Mouse (Mus musculus): ENCODE data around the gene Ankfn1. TPM values are rescaled to one million over a fixed set of nuclear protein-coding genes. Genes with fewer than 3 reads are reported as not detected.
A peak's percentile ranks its signal among the peaks of the same experiment; 100 is the strongest.

Gene Ankfn1
- polyA plus RNA-seq, 1 experiment from 2014 or later: 4.2 TPM

GRCm38 (mm10) chr11:89448986-89449385 lies 328.5 kb downstream of the Ankfn1 start:
- H3K4me1 ChIP-seq: peaks cover 22% of the 10 kb centered on the region
- no peaks in the 10 kb centered on the region for H3K27me3 ChIP-seq
- no peak for ATAC-seq (replicated peaks)
- 80% methylated on average over 6 of the region's 6 CpGs for WGBS
- H3K9ac ChIP-seq (replicated peaks): no peak overlapping the region
- H3K4me2 ChIP-seq (replicated peaks): no peak overlapping the region
- H3K27ac ChIP-seq (replicated peaks): no peak overlapping the region
- H3K9me3 ChIP-seq: no peaks in the 10 kb centered on the region
- H3K4me3 ChIP-seq: no peak overlapping the region
- no peaks in the 10 kb centered on the region for H3K36me3 ChIP-seq

GRCm38 (mm10) chr11:89447477-89447876 lies 330.0 kb downstream of the Ankfn1 start:
- Histone ChIP-seq H3K27ac (replicated peaks) (no peak overlapping the region), H3K4me1 (peaks cover 17% of the 10 kb centered on the region; the same call in 1 of the 2 replicates), H3K9me3 (no peaks in the 10 kb centered on the region), H3K36me3 (no peaks in the 10 kb centered on the region), H3K4me3 (no peak overlapping the region), H3K4me2 (replicated peaks) (no peak overlapping the region), H3K9ac (replicated peaks) (no peak overlapping the region), H3K27me3 (no peaks in the 10 kb centered on the region)
- WGBS: 47% methylated on average over 12 of the region's 12 CpGs
- ATAC-seq (replicated peaks): 0 out of 2 replicates have a peak, but pooled peaks have one; percentile 43

- H3K27me3 ChIP-seq: no peaks in the 10 kb centered on the region
- no peak overlapping the region for H3K27ac ChIP-seq (replicated peaks)
- no peaks in the 10 kb centered on the region for H3K4me1 ChIP-seq
- no peak overlapping the region for H3K9ac ChIP-seq (replicated peaks)
- no peaks in the 10 kb centered on the region for H3K9me3 ChIP-seq
- H3K4me3 ChIP-seq: no peak overlapping the region
- 90% methylated on average over 6 of the region's 6 CpGs for WGBS
- H3K4me2 ChIP-seq (replicated peaks): no peak overlapping the region
- ATAC-seq (replicated peaks): no peak
- H3K36me3 ChIP-seq: no peaks in the 10 kb centered on the region
Observed at GRCm38 (mm10) chr11:89440566-89440965, 336.9 kb downstream of the Ankfn1 start.

GRCm38 (mm10) chr11:89424358-89424757 lies 353.1 kb downstream of the Ankfn1 start:
- Histone ChIP-seq H3K4me1 (no peaks in the 10 kb centered on the region), H3K4me3 (no peak overlapping the region)
- 52% methylated on average over 3 of the region's 3 CpGs for WGBS

GRCm38 (mm10) chr11:89422637-89423036 lies 354.8 kb downstream of the Ankfn1 start:
- no peaks in the 10 kb centered on the region for H3K36me3 ChIP-seq
- no peak overlapping the region for H3K4me2 ChIP-seq (replicated peaks)
- H3K27me3 ChIP-seq: no peaks in the 10 kb centered on the region
- H3K9ac ChIP-seq (replicated peaks): no peak overlapping the region
- WGBS: 93% methylated on average over 5 of the region's 5 CpGs
- no peak overlapping the region for H3K27ac ChIP-seq (replicated peaks)
- H3K4me1 ChIP-seq: no peaks in the 10 kb centered on the region
- H3K9me3 ChIP-seq: no peaks in the 10 kb centered on the region
- no peak overlapping the region for H3K4me3 ChIP-seq
- no peak for ATAC-seq (replicated peaks)

More at GRCm38 (mm10) chr11:89424358-89424757, 353.1 kb downstream of the Ankfn1 start:
- Histone ChIP-seq H3K27ac (replicated peaks) (no peak overlapping the region), H3K27me3 (no peaks in the 10 kb centered on the region), H3K36me3 (no peaks in the 10 kb centered on the region), H3K4me2 (replicated peaks) (no peak overlapping the region), H3K9me3 (no peaks in the 10 kb centered on the region), H3K9ac (replicated peaks) (no peak overlapping the region)
- no peak for ATAC-seq (replicated peaks)

- no peak for ATAC-seq (replicated peaks)
- no peak overlapping the region for H3K27ac ChIP-seq (replicated peaks)
- H3K4me3 ChIP-seq: no peak overlapping the region
- H3K36me3 ChIP-seq: no peaks in the 10 kb centered on the region
- no peak overlapping the region for H3K4me2 ChIP-seq (replicated peaks)
- no peaks in the 10 kb centered on the region for H3K4me1 ChIP-seq
- 74% methylated on average over 11 of the region's 11 CpGs for WGBS
- H3K9ac ChIP-seq (replicated peaks): no peak overlapping the region
- H3K9me3 ChIP-seq: no peaks in the 10 kb centered on the region
- no peaks in the 10 kb centered on the region for H3K27me3 ChIP-seq
Observed at GRCm38 (mm10) chr11:89420767-89421438, 356.6 kb downstream of the Ankfn1 start.

- no peak for ATAC-seq (replicated peaks)
- Histone ChIP-seq H3K9ac (replicated peaks) (no peak overlapping the region), H3K36me3 (no peaks in the 10 kb centered on the region), H3K4me3 (no peak overlapping the region), H3K27ac (replicated peaks) (no peak overlapping the region), H3K4me2 (replicated peaks) (no peak overlapping the region), H3K4me1 (no peaks in the 10 kb centered on the region), H3K27me3 (no peaks in the 10 kb centered on the region), H3K9me3 (no peaks in the 10 kb centered on the region)
- 80% methylated on average over 2 of the region's 2 CpGs for WGBS
Observed at GRCm38 (mm10) chr11:89419863-89420262, 357.6 kb downstream of the Ankfn1 start.

- H3K4me1 ChIP-seq: no peaks in the 10 kb centered on the region
- no peak overlapping the region for H3K4me2 ChIP-seq (replicated peaks)
- WGBS: 85% methylated on average over 12 of the region's 12 CpGs
- no peak overlapping the region for H3K27ac ChIP-seq (replicated peaks)
- no peak for ATAC-seq (replicated peaks)
- no peaks in the 10 kb centered on the region for H3K9me3 ChIP-seq
- no peak overlapping the region for H3K4me3 ChIP-seq
- H3K27me3 ChIP-seq: no peaks in the 10 kb centered on the region
- H3K9ac ChIP-seq (replicated peaks): no peak overlapping the region
- no peaks in the 10 kb centered on the region for H3K36me3 ChIP-seq
Observed at GRCm38 (mm10) chr11:89418644-89419043, 358.8 kb downstream of the Ankfn1 start.

GRCm38 (mm10) chr11:89416769-89417168 lies 360.7 kb downstream of the Ankfn1 start:
- Histone ChIP-seq H3K4me2 (replicated peaks) (no peak overlapping the region), H3K36me3 (no peaks in the 10 kb centered on the region), H3K4me1 (no peaks in the 10 kb centered on the region), H3K27ac (replicated peaks) (no peak overlapping the region), H3K9ac (replicated peaks) (no peak overlapping the region), H3K4me3 (no peak overlapping the region), H3K27me3 (no peaks in the 10 kb centered on the region), H3K9me3 (no peaks in the 10 kb centered on the region)
- WGBS: 71% methylated on average over 6 of the region's 6 CpGs
- no peak for ATAC-seq (replicated peaks)

GRCm38 (mm10) chr11:89408774-89409173 lies 368.7 kb downstream of the Ankfn1 start:
- Histone ChIP-seq H3K27ac (replicated peaks) (no peak overlapping the region), H3K4me3 (no peak overlapping the region), H3K4me1 (no peaks in the 10 kb centered on the region), H3K4me2 (replicated peaks) (no peak overlapping the region), H3K9me3 (no peaks in the 10 kb centered on the region), H3K27me3 (no peaks in the 10 kb centered on the region), H3K36me3 (no peaks in the 10 kb centered on the region), H3K9ac (replicated peaks) (no peak overlapping the region)
- 92% methylated on average over 6 of the region's 6 CpGs for WGBS
- no peak for ATAC-seq (replicated peaks)

- H3K9me3 ChIP-seq: no peaks in the 10 kb centered on the region
- H3K36me3 ChIP-seq: no peaks in the 10 kb centered on the region
- H3K4me3 ChIP-seq: no peak overlapping the region
- H3K27ac ChIP-seq (replicated peaks): no peak overlapping the region
- no peak for ATAC-seq (replicated peaks)
- no peaks in the 10 kb centered on the region for H3K27me3 ChIP-seq
- WGBS: 87% methylated on average over 1 of the region's 1 CpGs
- no peak overlapping the region for H3K4me2 ChIP-seq (replicated peaks)
- H3K9ac ChIP-seq (replicated peaks): no peak overlapping the region
- H3K4me1 ChIP-seq: no peaks in the 10 kb centered on the region
Observed at GRCm38 (mm10) chr11:89404489-89404888, 373.0 kb downstream of the Ankfn1 start.

GRCm38 (mm10) chr11:89403436-89403835 lies 374.0 kb downstream of the Ankfn1 start:
- WGBS: 94% methylated on average over 14 of the region's 14 CpGs
- no peak overlapping the region for H3K4me3 ChIP-seq
- ATAC-seq (replicated peaks): no peak
- H3K4me1 ChIP-seq: no peaks in the 10 kb centered on the region
- no peaks in the 10 kb centered on the region for H3K9me3 ChIP-seq
- no peak overlapping the region for H3K27ac ChIP-seq (replicated peaks)
- no peak overlapping the region for H3K9ac ChIP-seq (replicated peaks)
- no peak overlapping the region for H3K4me2 ChIP-seq (replicated peaks)
- no peaks in the 10 kb centered on the region for H3K27me3 ChIP-seq
- H3K36me3 ChIP-seq: no peaks in the 10 kb centered on the region

- whole genome bisulfite sequencing: 80% methylated on average over 2 of the region's 2 CpGs
- Histone ChIP-seq H3K4me2 (replicated peaks) (no peak overlapping the region), H3K27me3 (no peaks in the 10 kb centered on the region), H3K4me3 (no peak overlapping the region), H3K9ac (replicated peaks) (no peak overlapping the region), H3K36me3 (no peaks in the 10 kb centered on the region), H3K27ac (replicated peaks) (no peak overlapping the region), H3K9me3 (no peaks in the 10 kb centered on the region), H3K4me1 (no peaks in the 10 kb centered on the region)
- no peak for ATAC-seq (replicated peaks)
Observed at GRCm38 (mm10) chr11:89388851-89389250, 388.6 kb downstream of the Ankfn1 start.

All from forebrain, embryonic 15.5 days (tissue).